Mouse (Mus musculus): ENCODE results near the gene Ptprf. TPM values are rescaled to one million over a fixed set of nuclear protein-coding genes. Genes with fewer than 3 reads are reported as not detected.

The Ptprf gene
- total and polyA plus RNA-seq, 3 experiments = 0.27 TPM; not detected in 2

DNA sequence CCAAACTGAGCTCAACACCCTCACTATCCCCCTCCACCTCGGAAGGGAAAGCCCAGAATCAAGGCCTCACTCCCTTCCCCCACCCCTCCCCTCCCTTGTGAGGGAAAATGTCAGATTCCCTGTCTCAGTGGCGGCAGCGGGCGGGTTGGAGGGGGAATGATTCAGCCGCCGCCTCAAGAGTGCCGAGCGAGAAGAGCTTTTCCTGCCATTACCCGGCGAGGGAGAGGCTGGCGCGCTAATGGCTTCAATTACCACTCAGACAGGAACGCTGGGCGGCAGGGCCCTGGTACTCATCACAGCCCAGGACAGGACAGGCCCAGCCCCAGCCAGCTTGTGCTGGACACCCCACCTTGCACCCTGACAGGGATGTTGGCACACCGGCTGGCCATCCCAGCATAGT is 25.6 kb downstream of the Ptprf start:
- ATAC-seq (ENCODE audit: extremely low read depth, insufficient number of reproducible peaks, low FRiP score, poor library complexity, severe bottlenecking) (no peak), DNase-seq (ENCODE audit: low spot score) (no peak)
- Histone ChIP-seq H3K36me3 (replicated peaks) (no peaks in the 10 kb centered on the region), H3K27me3 (ENCODE audit: insufficient read depth, low read length) (peaks cover 17% of the 10 kb centered on the region), H3K4me1 (ENCODE audit: insufficient read depth, low read depth, low read length) (0 out of 2 replicates have a peak, but pooled peaks cover 4% of the 10 kb centered on the region), H3K9me3 (replicated peaks) (peaks cover 4% of the 10 kb centered on the region; the same call in 1 of the 2 replicates), H3K4me3 (ENCODE audit: low read depth, low read length) (no peak overlapping the region)
- TF ChIP-seq CTCF (IDR thresholded peaks at IDR 0.05; ENCODE audit: low read depth, low read length) (no peak), POLR2AphosphoS5 (IDR thresholded peaks at IDR 0.05; ENCODE audit: insufficient replicate concordance, low read depth, low read length) (no peak), TAL1 (conservative IDR thresholded peaks at IDR 0.05; ENCODE audit: low read depth, low read length) (no peak), GATA1 (IDR thresholded peaks at IDR 0.05; ENCODE audit: borderline replicate concordance, low read length) (no peak), GATA2 (IDR thresholded peaks at IDR 0.05; ENCODE audit: borderline replicate concordance, low read depth, low read length) (no peak)

DNA sequence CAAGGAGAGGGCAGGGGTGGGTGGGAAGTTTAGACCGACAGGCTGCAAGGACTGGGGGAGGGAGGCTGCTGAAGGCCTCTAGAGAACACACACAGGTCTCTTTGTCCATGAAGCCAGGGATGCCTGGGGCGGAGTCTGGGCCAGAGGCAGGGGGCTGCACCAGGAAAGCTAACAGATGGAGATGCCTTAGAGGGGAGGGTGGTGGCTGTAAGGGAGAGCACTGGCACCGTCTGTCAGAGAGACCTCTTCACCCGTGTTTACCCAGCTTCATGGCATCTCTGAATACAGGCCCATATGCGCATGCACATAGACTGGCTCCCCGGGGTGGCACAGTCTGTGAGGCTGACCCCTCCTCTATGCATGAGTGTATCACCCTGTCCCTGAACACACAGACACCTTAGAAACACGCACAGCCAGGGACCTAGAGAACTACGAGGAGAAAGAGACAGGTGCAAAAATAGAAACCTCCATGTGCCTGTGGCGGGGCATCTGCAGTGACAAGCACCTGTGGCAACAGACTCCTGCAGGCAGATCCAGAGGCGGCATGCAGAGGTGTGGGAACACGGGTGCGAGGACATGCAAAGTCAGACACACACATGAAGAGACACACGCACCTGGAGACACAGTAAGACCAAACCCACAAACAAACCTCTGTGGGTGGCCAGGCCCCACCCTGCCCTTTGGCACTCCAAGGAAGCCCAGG is 29.3 kb downstream of the Ptprf start:
- DNase-seq (ENCODE audit: low spot score) (no peak), ATAC-seq (ENCODE audit: extremely low read depth, insufficient number of reproducible peaks, low FRiP score, poor library complexity, severe bottlenecking) (no peak)
- peaks cover 21% of the 10 kb centered on the region for H3K27me3 ChIP-seq (ENCODE audit: insufficient read depth, low read length)
- H3K4me3 ChIP-seq (ENCODE audit: low read depth, low read length) = no peak overlapping the region
- no peaks in the 10 kb centered on the region for H3K9me3 ChIP-seq (replicated peaks)
- TF ChIP-seq GATA2 (IDR thresholded peaks at IDR 0.05; ENCODE audit: borderline replicate concordance, low read depth, low read length) = no peak
- TF ChIP-seq GATA1 (IDR thresholded peaks at IDR 0.05; ENCODE audit: borderline replicate concordance, low read length) = no peak
- TF ChIP-seq CTCF (IDR thresholded peaks at IDR 0.05; ENCODE audit: low read depth, low read length) = no peak
- no peak for TF ChIP-seq TAL1 (conservative IDR thresholded peaks at IDR 0.05; ENCODE audit: low read depth, low read length)
- TF ChIP-seq POLR2AphosphoS5 (IDR thresholded peaks at IDR 0.05; ENCODE audit: insufficient replicate concordance, low read depth, low read length) = no peak
- no peaks in the 10 kb centered on the region for H3K36me3 ChIP-seq (replicated peaks)
- H3K4me1 ChIP-seq (ENCODE audit: insufficient read depth, low read depth, low read length) = 0 out of 2 replicates have a peak, but pooled peaks cover 4% of the 10 kb centered on the region

GRCm38 (mm10) chr4:118261291-118261690 is 29.9 kb downstream of the Ptprf start:
- ATAC-seq (ENCODE audit: extremely low read depth, insufficient number of reproducible peaks, low FRiP score, poor library complexity, severe bottlenecking) (no peak), DNase-seq (ENCODE audit: low spot score) (no peak)
- Histone ChIP-seq H3K9me3 (replicated peaks) (no peaks in the 10 kb centered on the region), H3K4me3 (ENCODE audit: low read depth, low read length) (no peak overlapping the region), H3K36me3 (replicated peaks) (no peaks in the 10 kb centered on the region), H3K27me3 (ENCODE audit: insufficient read depth, low read length) (peaks cover 26% of the 10 kb centered on the region), H3K4me1 (ENCODE audit: insufficient read depth, low read depth, low read length) (0 out of 2 replicates have a peak, but pooled peaks cover 4% of the 10 kb centered on the region)
- TF ChIP-seq TAL1 (conservative IDR thresholded peaks at IDR 0.05; ENCODE audit: low read depth, low read length) (no peak), POLR2AphosphoS5 (IDR thresholded peaks at IDR 0.05; ENCODE audit: insufficient replicate concordance, low read depth, low read length) (no peak), GATA1 (IDR thresholded peaks at IDR 0.05; ENCODE audit: borderline replicate concordance, low read length) (no peak), CTCF (IDR thresholded peaks at IDR 0.05; ENCODE audit: low read depth, low read length) (no peak), GATA2 (IDR thresholded peaks at IDR 0.05; ENCODE audit: borderline replicate concordance, low read depth, low read length) (no peak)

- Histone ChIP-seq H3K4me1 (ENCODE audit: insufficient read depth, low read depth, low read length) (0 out of 2 replicates have a peak, but pooled peaks cover 4% of the 10 kb centered on the region), H3K36me3 (replicated peaks) (no peaks in the 10 kb centered on the region), H3K4me3 (ENCODE audit: low read depth, low read length) (no peak overlapping the region), H3K9me3 (replicated peaks) (no peaks in the 10 kb centered on the region), H3K27me3 (ENCODE audit: insufficient read depth, low read length) (peaks cover 24% of the 10 kb centered on the region)
- TF ChIP-seq GATA1 (IDR thresholded peaks at IDR 0.05; ENCODE audit: borderline replicate concordance, low read length) = no peak
- TF ChIP-seq POLR2AphosphoS5 (IDR thresholded peaks at IDR 0.05; ENCODE audit: insufficient replicate concordance, low read depth, low read length) = no peak
- TF ChIP-seq GATA2 (IDR thresholded peaks at IDR 0.05; ENCODE audit: borderline replicate concordance, low read depth, low read length) = no peak
- no peak for TF ChIP-seq TAL1 (conservative IDR thresholded peaks at IDR 0.05; ENCODE audit: low read depth, low read length)
- TF ChIP-seq CTCF (IDR thresholded peaks at IDR 0.05; ENCODE audit: low read depth, low read length) = no peak
- DNase-seq (ENCODE audit: low spot score) (no peak), ATAC-seq (ENCODE audit: extremely low read depth, insufficient number of reproducible peaks, low FRiP score, poor library complexity, severe bottlenecking) (no peak)
These were observed 30.5 kb downstream of the Ptprf start for GRCm38 (mm10) chr4:118260551-118261267.

GRCm38 (mm10) chr4:118259782-118260463 is 31.3 kb downstream of the Ptprf start:
- ATAC-seq (ENCODE audit: extremely low read depth, insufficient number of reproducible peaks, low FRiP score, poor library complexity, severe bottlenecking) (no peak), DNase-seq (ENCODE audit: low spot score) (no peak)
- TF ChIP-seq TAL1 (conservative IDR thresholded peaks at IDR 0.05; ENCODE audit: low read depth, low read length) (no peak), POLR2AphosphoS5 (IDR thresholded peaks at IDR 0.05; ENCODE audit: insufficient replicate concordance, low read depth, low read length) (no peak), GATA1 (IDR thresholded peaks at IDR 0.05; ENCODE audit: borderline replicate concordance, low read length) (no peak), CTCF (IDR thresholded peaks at IDR 0.05; ENCODE audit: low read depth, low read length) (no peak), GATA2 (IDR thresholded peaks at IDR 0.05; ENCODE audit: borderline replicate concordance, low read depth, low read length) (no peak)
- Histone ChIP-seq H3K4me3 (ENCODE audit: low read depth, low read length) (no peak overlapping the region), H3K4me1 (ENCODE audit: insufficient read depth, low read depth, low read length) (0 out of 2 replicates have a peak, but pooled peaks cover 4% of the 10 kb centered on the region), H3K27me3 (ENCODE audit: insufficient read depth, low read length) (peaks cover 23% of the 10 kb centered on the region), H3K9me3 (replicated peaks) (no peaks in the 10 kb centered on the region), H3K36me3 (replicated peaks) (no peaks in the 10 kb centered on the region)

Data from G1E (cell line).